Mouse (Mus musculus): Measurements from ENCODE around the gene Runx2.

The Runx2 gene

GRCm38 (mm10) chr17:44524146-44524545 lies 290.5 kb downstream of the Runx2 start:
- no peak for DNase-seq (ENCODE audit: low spot score)

DNA sequence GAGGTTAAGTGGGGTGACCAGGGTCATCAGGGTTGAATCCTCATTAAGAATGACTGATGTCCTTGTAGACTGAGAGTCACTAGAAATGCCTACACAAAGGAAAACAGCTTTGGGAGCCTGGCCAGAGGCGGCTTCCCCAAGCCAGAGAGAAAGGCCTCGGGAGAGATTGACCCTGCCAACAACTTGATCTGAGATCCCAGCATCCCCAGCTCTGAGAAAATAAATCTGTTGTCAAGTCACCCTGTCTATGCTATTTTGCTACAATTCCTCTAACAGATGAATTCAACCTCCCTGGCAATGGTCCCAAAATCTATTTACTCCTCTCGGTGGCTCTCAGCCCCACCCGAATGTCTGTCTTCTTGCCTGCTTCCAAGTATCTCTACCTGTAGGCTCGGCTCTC lies 291.7 kb downstream of the Runx2 start:
- DNase-seq (ENCODE audit: low spot score), result no peak

DNA sequence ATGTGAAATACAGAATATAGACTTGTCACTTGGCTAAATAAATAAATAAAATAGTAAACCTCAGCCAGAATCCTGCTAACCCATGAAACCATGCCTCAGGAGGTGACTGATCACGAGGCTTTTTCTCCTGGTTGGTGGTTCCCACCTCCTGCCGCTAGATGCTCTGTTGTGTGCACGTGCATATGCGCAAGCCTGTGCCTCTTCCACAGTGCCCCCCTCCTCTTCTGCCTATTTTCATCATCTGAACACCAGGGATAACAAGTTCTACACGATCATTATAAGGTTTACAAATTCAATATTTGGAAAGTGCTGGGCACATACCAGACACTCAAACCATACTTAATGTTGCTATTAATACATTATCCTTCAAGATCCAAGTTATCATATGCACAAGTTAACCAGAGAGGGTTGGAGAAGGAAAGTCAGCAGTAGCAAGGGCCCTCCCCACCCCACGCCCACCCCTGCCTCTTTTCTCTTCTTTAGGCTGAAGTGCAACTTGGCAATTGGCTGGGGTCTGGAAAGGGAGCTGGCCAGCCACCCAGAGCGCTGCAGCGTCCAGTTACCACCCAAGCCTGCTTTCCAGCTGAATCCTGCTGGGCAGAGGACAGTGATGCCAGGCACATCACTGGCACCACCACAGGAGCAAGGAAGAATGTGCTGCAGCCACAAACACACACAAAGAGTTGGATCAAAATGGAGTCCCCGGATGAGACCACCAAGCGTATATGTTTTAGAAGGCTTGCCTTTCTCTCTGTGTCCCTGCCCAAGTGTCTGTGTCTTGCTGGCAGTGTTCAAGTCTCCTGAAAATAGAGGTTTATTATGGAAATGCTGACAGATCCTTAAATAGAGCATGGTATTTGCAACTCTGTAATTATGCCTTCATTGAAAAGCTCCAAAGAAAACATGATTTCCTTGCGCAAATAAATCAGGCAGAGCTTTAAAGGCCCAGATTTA lies 294.2 kb downstream of the Runx2 start:
- no peak for DNase-seq (ENCODE audit: low spot score)

DNA sequence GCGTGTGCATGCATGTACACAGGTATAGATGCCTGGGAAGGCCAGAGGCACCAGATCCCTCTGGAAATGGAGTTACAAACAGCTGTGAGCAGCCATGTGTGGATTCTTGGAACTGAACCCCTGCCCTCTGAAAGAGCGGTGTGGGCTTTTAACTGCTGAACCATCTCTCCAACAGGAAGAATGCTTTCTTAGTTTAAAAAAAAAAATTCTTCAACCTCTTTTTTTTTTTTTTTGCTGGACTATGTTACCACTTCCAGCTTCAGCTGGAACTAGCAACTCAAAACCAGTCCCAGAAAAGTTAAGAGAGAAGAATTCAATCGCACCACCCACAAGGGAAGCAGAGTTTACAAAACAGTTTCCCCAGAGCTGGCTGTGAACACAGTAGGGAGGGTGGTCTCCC lies 295.2 kb downstream of the Runx2 start:
- DNase-seq (ENCODE audit: low spot score), result no peak

GRCm38 (mm10) chr17:44518156-44518555 lies 296.4 kb downstream of the Runx2 start:
- DNase-seq (ENCODE audit: low spot score), result no peak

DNA sequence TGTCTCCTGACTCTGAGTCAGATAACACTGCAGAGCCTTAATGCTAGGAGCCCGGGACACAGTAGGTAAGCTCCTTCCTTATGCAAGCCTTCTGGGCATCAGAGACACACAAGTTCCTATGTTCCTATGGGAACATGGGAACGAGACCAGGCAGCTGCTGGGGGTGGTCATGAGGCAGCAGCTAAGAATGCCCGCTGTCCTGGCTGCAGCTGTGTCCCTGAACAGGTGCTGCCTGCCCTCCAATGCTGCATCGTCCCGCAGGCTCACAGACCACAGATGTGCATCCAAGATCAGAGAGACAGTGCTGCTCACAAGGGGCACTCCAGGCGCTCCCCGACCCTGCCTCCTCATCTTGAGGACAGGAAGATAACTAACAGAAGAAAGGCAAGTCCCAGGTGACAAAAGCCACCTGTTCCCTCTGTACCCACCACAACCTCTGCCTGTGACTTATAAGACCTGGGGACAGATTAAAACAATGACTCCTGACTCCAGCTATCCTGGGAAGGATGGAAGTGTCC lies 306.3 kb downstream of the Runx2 start:
- DNase-seq (ENCODE audit: low spot score), result no peak

DNA sequence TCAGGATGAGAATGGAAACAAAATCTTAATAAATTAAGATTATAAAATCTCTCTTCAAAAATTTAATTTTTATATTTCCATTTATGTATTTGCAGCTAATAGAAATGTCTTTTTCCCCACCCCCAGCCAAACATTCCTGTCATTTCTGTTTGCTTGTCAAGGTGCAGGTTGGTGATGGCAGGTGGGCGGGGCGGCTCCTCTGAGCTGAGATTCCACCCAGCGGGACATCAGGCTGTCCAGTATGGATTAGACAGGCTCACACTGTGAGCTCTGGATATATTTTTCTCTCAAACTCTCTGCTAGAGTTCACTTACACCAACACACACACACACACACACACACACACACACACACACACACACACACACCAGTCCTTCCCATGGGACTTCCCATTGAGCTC lies 306.9 kb downstream of the Runx2 start:
- DNase-seq (ENCODE audit: low spot score), result no peak

DNA sequence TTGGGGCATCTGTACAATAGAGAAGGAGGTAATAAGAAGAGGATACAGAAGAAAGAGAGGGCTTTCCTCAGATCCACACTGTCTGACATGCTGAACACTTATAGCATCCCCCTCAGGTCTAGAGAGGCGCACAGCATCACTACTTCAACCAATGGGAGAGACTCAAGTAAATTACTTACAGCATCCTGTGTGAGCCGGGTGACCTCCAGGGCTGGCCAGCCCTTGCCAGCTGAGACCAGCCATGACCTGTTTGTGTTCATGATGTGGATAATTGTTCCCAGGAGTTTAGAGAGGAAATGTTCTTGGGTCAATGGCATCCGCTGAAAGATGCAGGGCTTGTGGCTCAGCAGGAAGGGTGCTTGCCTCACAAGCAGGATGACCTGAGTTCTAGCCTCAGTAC lies 308.1 kb downstream of the Runx2 start:
- no peak for DNase-seq (ENCODE audit: low spot score)

- DNase-seq (ENCODE audit: low spot score), result no peak
Observed at GRCm38 (mm10) chr17:44504794-44505317, 309.7 kb downstream of the Runx2 start.

GRCm38 (mm10) chr17:44502176-44502575 lies 312.4 kb downstream of the Runx2 start:
- DNase-seq (ENCODE audit: low spot score), result no peak

- DNase-seq (ENCODE audit: low spot score), result no peak
Observed at GRCm38 (mm10) chr17:44500306-44500899, 314.2 kb downstream of the Runx2 start.

DNA sequence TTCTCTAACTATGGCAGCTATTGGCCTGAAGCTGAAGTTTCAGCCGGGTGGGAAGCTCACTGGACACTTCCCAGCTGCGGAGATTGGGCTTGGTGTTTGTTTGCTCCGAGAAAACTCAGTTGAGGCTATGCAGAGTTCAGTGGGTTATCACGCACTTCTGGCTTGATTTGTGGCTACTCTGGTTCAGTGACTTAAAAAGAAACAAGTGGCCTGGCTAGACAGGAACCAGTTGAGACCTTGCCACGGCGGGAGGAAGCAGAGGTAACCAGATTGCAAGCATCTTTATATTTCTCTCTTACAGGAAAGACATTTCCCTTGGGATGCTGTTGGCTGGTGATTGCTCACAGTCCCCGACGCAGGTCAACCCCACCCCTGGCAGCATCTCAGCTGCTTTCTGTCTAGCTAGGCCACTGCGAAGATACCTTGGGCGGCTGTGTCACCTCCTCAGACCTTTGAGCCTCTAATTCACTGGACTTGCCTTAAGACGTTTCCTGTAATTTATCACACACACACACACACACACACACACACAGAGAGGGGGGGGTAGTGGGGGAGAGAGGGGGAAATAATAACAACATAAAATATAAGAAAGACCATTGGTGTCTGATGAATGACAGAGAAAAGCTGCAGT lies 324.3 kb downstream of the Runx2 start:
- DNase-seq (ENCODE audit: low spot score), result peak; percentile 27

- peak; percentile 33 for DNase-seq (ENCODE audit: low spot score)
Observed at GRCm38 (mm10) chr17:44489346-44489745, 325.3 kb downstream of the Runx2 start.

GRCm38 (mm10) chr17:44487514-44488244 lies 326.9 kb downstream of the Runx2 start:
- DNase-seq (ENCODE audit: low spot score), result no peak

DNA sequence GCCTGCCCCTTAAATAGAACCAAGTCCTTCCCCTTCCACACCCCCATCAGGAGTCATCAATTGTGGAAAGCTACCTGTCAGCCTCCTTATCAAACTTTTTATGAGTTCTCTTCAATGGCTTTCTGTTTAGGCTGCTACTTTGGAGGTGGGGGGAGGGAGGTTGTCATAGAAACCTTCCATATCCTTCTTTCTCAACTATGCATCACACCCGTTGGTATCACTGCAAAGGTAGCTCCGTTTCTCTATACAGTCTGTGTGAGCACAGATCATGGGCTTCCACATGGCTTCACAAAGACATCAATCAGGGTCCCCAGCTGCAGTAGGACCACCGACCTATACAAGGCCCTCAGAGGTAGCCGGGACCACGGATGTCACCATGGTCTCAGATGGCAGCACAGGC lies 329.3 kb downstream of the Runx2 start:
- no peak for DNase-seq (ENCODE audit: low spot score)

- DNase-seq (ENCODE audit: low spot score), result no peak
Observed at GRCm38 (mm10) chr17:44479918-44480317, 334.7 kb downstream of the Runx2 start.

DNA sequence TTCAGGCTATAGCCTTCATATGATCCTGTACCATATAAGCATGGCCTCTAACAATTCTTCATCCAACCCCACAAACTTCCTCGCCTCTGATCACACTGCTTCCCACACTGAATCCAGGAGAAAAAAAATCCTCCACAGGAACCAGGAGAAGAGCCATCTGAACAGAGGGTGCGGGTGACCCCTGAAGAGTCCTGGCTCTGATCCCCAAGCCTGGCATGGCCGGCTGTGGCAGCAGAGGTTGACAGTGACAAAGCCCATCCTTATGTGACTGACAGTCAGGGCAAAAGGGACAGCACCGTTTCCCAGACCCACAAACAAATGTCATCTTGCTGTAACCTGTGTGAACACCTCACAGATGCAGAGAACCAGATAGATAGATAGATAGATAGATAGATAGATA lies 335.1 kb downstream of the Runx2 start:
- DNase-seq (ENCODE audit: low spot score), result no peak

DNA sequence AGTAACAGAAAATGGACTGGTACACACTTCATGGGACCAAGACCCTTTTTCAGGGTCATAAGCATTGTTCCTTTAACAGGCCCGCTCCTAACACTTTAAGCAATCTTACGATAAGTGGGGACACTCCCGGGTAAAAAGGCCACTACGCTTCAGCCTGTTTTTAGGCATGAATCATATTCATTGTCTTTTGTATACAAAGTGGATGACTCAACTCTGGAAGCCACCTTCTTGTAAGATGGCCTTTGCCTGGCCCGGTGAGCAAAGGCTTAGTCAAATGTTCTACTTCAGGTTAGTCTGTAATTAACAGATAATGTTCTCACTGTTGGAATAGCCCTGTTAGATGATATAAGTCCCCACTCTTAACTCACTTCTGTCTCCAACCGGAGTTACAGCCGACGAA lies 338.7 kb downstream of the Runx2 start:
- no peak for DNase-seq (ENCODE audit: low spot score)

DNA sequence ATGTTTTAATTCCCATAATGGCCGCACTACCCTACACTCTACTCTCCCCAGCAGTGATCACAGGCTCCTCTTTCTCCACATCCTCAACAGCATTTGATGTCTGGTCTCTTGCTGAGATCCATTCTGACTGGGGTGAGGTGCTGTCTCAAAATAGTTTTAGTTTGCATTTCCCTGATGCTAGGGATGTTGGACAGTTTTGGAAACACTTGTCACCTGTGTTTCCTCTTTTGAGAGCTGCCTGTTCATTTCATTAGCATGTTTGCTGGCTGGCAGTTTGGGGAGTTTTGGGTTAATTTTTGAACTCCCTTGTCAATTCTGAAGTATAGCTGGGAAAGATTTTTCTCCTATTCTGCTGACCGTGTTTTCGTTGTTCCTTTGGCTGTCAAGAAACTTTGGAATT lies 340.3 kb downstream of the Runx2 start:
- DNase-seq (ENCODE audit: low spot score), result no peak

GRCm38 (mm10) chr17:44472695-44473094 lies 341.9 kb downstream of the Runx2 start:
- DNase-seq (ENCODE audit: low spot score), result no peak

- DNase-seq (ENCODE audit: low spot score), result no peak
Observed at GRCm38 (mm10) chr17:44463679-44464078, 350.9 kb downstream of the Runx2 start.

DNA sequence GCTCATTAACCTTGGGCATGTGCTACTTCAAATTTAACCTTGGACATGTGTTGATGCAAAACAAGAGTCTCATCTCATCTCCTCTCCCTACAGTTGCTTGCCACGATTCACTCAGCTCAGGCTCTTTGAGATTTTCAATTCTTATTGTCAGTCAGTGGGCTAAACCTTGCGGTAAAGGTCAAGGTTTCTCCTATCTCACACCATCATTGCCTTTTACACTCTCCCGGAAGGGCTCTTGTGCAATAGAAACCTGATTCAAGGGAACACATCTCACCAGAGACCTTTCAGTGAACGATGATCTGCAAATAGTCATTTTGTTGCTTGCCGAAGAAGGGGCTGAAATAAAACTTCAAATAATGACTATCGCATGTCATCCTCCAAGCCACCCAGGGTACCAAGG lies 354.4 kb downstream of the Runx2 start:
- DNase-seq (ENCODE audit: low spot score), result no peak
